Mouse (Mus musculus): Measurements from ENCODE around the gene Zfp422. TPM values are rescaled to one million over a fixed set of nuclear protein-coding genes. Genes with fewer than 3 reads are reported as not detected.

Zfp422 gene
- polyA plus RNA-seq (2016; fragmentation: Nextera tagmentation; extraction: Ambion mirVana): 255 and 278 TPM in 2 replicates

- WGBS: under 1% methylated on average over 56 of the region's 56 CpGs
- peaks cover 33% of the 10 kb centered on the region for H3K4me1 ChIP-seq (replicated peaks)
- peak within 1 kb of the TSS; percentile 100 for H3K27ac ChIP-seq
- H3K9me3 ChIP-seq: no peaks in the 10 kb centered on the region
- DNase-seq (ENCODE audit: low spot score): peak; percentile 88
- no peaks in the 10 kb centered on the region for H3K27me3 ChIP-seq (ENCODE audit: insufficient read depth, poor library complexity, severe bottlenecking)
- peak within 1 kb of the TSS; percentile 91 for H3K4me3 ChIP-seq
- H3K36me3 ChIP-seq: peaks cover 36% of the 10 kb centered on the region
These were observed at the start of gene Zfp422 for GRCm38 (mm10) chr6:116628539-116629171. Gene Zfp422, minus strand, starts transcription at chr6:116628999.

DNA sequence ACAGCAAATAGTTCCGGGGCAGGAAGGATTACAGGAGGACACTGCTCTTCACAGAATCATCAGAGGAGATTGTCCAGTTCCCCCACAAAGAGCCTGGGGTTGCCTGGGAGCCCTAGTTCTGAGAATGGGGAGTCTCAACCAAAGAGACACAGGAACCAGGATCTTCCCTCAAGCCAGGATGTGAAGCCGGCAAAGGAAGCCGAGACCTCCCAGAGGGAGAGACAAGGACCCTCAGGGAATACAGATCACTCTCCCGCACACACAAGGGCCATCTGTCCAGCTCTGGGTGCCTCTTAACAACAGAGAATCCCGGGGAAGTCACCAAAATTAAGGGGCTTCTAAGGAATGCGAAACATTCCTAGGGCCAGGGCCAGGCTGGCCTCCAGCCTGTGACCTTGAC is 48.5 kb upstream of the Zfp422 start:
- 53% methylated on average over 6 of the region's 6 CpGs for WGBS

DNA sequence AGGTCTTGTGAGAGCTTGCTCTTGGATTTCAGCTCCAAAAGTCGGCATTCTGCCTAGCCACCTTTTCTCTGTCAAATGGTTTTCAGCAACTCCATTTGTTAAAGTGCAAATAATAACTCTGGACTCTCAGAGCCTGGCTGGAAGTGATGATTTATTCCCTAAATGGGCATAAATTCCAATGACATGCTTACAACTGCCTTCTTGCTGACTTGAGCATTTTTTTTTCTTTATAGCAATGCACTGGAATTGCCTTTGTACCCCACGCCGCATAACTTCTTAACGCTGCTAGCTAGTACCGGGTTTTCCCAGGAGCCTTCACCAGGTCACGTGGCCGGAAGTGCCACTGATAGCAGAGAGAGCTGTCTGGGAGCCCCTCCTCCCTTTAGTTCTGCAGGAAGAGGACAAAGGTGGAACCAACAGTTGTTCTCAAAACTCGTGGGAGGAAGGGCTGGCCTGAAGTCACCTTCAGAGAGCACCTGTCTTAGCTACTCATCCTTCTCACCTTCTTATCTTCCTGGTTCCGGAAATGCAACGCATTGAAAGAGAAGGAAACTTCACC is 47.6 kb upstream of the Zfp422 start:
- no peak for DNase-seq (ENCODE audit: low spot score)
- H3K4me1 ChIP-seq (replicated peaks): peaks cover 57% of the 10 kb centered on the region
- no peak overlapping the region for H3K4me3 ChIP-seq
- WGBS: 80% methylated on average over 10 of the region's 10 CpGs
- H3K9me3 ChIP-seq: no peaks in the 10 kb centered on the region
- H3K36me3 ChIP-seq: no peaks in the 10 kb centered on the region
- H3K27ac ChIP-seq: peak overlapping the region; percentile 19; the same call in 1 of the 2 replicates
- peaks cover 30% of the 10 kb centered on the region for H3K27me3 ChIP-seq (ENCODE audit: insufficient read depth, poor library complexity, severe bottlenecking)

More for the DNA sequence above, 48.5 kb upstream of the Zfp422 start:
- no peaks in the 10 kb centered on the region for H3K9me3 ChIP-seq
- H3K4me3 ChIP-seq: no peak overlapping the region
- peaks cover 48% of the 10 kb centered on the region for H3K4me1 ChIP-seq (replicated peaks)
- H3K27me3 ChIP-seq (ENCODE audit: insufficient read depth, poor library complexity, severe bottlenecking): peaks cover 21% of the 10 kb centered on the region
- H3K36me3 ChIP-seq: no peaks in the 10 kb centered on the region
- peak overlapping the region; percentile 19 for H3K27ac ChIP-seq
- DNase-seq (ENCODE audit: low spot score): no peak

- DNase-seq (ENCODE audit: low spot score): no peak
- WGBS: 25% methylated on average over 16 of the region's 16 CpGs
- H3K9me3 ChIP-seq: no peaks in the 10 kb centered on the region
- H3K4me3 ChIP-seq: peak overlapping the region; percentile 69
- peak overlapping the region; percentile 89 for H3K27ac ChIP-seq
- peaks cover 77% of the 10 kb centered on the region for H3K4me1 ChIP-seq (replicated peaks)
- H3K27me3 ChIP-seq (ENCODE audit: insufficient read depth, poor library complexity, severe bottlenecking): peaks cover 34% of the 10 kb centered on the region
- no peaks in the 10 kb centered on the region for H3K36me3 ChIP-seq
These were observed 45.6 kb upstream of the Zfp422 start for GRCm38 (mm10) chr6:116674283-116674886.

- Histone ChIP-seq H3K27me3 (ENCODE audit: insufficient read depth, poor library complexity, severe bottlenecking) (peaks cover 34% of the 10 kb centered on the region), H3K4me1 (replicated peaks) (peaks cover 84% of the 10 kb centered on the region), H3K36me3 (no peaks in the 10 kb centered on the region), H3K27ac (peak within 1 kb of the TSS; percentile 89), H3K9me3 (no peaks in the 10 kb centered on the region), H3K4me3 (peak within 1 kb of the TSS; percentile 69)
- peak; percentile 96 for DNase-seq (ENCODE audit: low spot score)
- WGBS: under 1% methylated on average over 44 of the region's 44 CpGs
These were observed 44.9 kb upstream of the Zfp422 start, which contains the start of gene Rassf4 for GRCm38 (mm10) chr6:116673471-116674282. Gene Rassf4, minus strand, starts transcription at chr6:116673952.

GRCm38 (mm10) chr6:116672349-116672748 is 43.5 kb upstream of the Zfp422 start:
- Histone ChIP-seq H3K36me3 (no peaks in the 10 kb centered on the region), H3K4me1 (replicated peaks) (peaks cover 88% of the 10 kb centered on the region), H3K27me3 (ENCODE audit: insufficient read depth, poor library complexity, severe bottlenecking) (peaks cover 34% of the 10 kb centered on the region), H3K9me3 (no peaks in the 10 kb centered on the region), H3K4me3 (peak overlapping the region; percentile 69), H3K27ac (peak overlapping the region; percentile 89)
- WGBS: 55% methylated on average over 5 of the region's 5 CpGs
- no peak for DNase-seq (ENCODE audit: low spot score)

GRCm38 (mm10) chr6:116671768-116672167 is 43.0 kb upstream of the Zfp422 start:
- Histone ChIP-seq H3K27me3 (ENCODE audit: insufficient read depth, poor library complexity, severe bottlenecking) (peaks cover 34% of the 10 kb centered on the region), H3K4me1 (replicated peaks) (peaks cover 89% of the 10 kb centered on the region), H3K27ac (peak overlapping the region; percentile 89), H3K36me3 (no peaks in the 10 kb centered on the region), H3K4me3 (peak overlapping the region; percentile 69), H3K9me3 (no peaks in the 10 kb centered on the region)
- WGBS: 67% methylated on average over 4 of the region's 4 CpGs
- DNase-seq (ENCODE audit: low spot score): no peak

DNA sequence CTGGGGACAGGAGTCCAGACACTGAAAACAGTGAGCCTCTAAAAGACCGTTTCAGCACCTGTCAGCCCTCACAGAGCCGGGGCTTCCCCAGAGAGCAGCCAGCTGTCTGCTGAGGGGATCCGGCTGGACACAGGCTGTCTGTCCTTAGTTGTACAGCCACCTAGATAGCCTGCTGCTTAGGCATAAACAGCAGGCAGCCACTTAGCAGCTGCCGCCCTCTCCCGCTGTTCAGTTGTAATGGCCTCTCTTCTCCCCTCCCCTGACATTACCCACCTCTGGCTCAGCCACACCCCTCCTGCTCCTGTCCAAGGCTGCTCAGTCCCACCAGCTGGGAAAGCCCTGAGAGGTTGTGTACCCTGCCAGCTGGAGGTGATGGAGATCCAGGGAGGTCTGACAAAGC is 42.2 kb upstream of the Zfp422 start:
- Histone ChIP-seq H3K4me1 (replicated peaks) (peaks cover 92% of the 10 kb centered on the region), H3K27me3 (ENCODE audit: insufficient read depth, poor library complexity, severe bottlenecking) (peaks cover 34% of the 10 kb centered on the region), H3K9me3 (no peaks in the 10 kb centered on the region), H3K27ac (peak overlapping the region; percentile 89), H3K4me3 (peak overlapping the region; percentile 69), H3K36me3 (no peaks in the 10 kb centered on the region)
- 6% methylated on average over 5 of the region's 5 CpGs for WGBS
- DNase-seq (ENCODE audit: low spot score): peak; percentile 71

DNA sequence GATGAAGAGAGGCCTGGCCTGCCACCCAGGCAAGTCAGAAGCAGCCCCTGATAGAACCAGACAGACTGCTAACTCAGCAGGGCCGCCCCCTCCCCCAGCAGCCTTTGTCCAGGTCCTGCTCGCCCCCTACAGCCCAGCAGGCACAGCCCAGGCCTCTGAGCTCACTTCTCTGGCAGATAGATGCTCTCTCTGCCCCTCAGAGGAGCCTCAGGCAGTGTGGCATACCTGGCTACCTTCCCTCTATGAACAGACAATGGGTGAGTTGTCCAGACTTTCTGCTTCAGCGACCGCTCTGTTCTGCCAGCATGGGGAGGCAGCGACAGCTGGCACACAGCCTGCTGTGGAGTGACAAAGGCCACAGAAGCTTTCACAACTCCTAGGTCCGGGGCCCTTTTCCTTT is 41.3 kb upstream of the Zfp422 start:
- Histone ChIP-seq H3K4me1 (replicated peaks) (peaks cover 99% of the 10 kb centered on the region), H3K36me3 (no peaks in the 10 kb centered on the region), H3K27ac (peak overlapping the region; percentile 89), H3K9me3 (no peaks in the 10 kb centered on the region), H3K27me3 (ENCODE audit: insufficient read depth, poor library complexity, severe bottlenecking) (peaks cover 26% of the 10 kb centered on the region), H3K4me3 (peak overlapping the region; percentile 69)
- 15% methylated on average over 6 of the region's 6 CpGs for WGBS
- DNase-seq (ENCODE audit: low spot score): peak; percentile 63

- peaks cover 99% of the 10 kb centered on the region for H3K4me1 ChIP-seq (replicated peaks)
- no peaks in the 10 kb centered on the region for H3K36me3 ChIP-seq
- WGBS: 40% methylated on average over 11 of the region's 11 CpGs
- no peak overlapping the region for H3K4me3 ChIP-seq
- H3K9me3 ChIP-seq: no peaks in the 10 kb centered on the region
- DNase-seq (ENCODE audit: low spot score): no peak
- peak overlapping the region; percentile 89 for H3K27ac ChIP-seq
- H3K27me3 ChIP-seq (ENCODE audit: insufficient read depth, poor library complexity, severe bottlenecking): peaks cover 22% of the 10 kb centered on the region
These were observed 40.1 kb upstream of the Zfp422 start for GRCm38 (mm10) chr6:116668682-116669470.

DNA sequence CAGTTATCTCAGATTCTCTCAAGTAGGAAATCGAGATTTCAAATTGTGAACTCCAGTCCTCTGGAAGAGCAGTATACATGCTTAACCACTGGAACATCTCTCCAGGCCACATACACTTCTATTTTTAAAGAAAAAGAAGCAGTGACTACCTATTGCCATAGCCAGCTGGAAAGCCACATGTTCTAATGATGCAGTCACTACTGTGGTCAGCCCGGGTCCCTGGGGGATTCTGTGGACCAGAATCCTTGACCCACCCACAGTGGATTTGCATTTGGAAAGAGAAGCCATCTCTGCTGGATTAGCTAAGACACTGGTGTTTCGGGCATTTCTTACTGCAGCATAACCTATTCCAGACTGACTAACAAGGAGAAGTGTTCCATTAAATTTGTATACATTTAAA is 38.6 kb upstream of the Zfp422 start:
- Histone ChIP-seq H3K9me3 (no peaks in the 10 kb centered on the region), H3K36me3 (no peaks in the 10 kb centered on the region), H3K27me3 (ENCODE audit: insufficient read depth, poor library complexity, severe bottlenecking) (peaks cover 13% of the 10 kb centered on the region), H3K4me3 (peak overlapping the region; percentile 11; the same call in 1 of the 2 replicates), H3K4me1 (replicated peaks) (peaks cover 87% of the 10 kb centered on the region), H3K27ac (peak overlapping the region; percentile 89)
- DNase-seq (ENCODE audit: low spot score): no peak
- 65% methylated on average over 3 of the region's 3 CpGs for WGBS

DNA sequence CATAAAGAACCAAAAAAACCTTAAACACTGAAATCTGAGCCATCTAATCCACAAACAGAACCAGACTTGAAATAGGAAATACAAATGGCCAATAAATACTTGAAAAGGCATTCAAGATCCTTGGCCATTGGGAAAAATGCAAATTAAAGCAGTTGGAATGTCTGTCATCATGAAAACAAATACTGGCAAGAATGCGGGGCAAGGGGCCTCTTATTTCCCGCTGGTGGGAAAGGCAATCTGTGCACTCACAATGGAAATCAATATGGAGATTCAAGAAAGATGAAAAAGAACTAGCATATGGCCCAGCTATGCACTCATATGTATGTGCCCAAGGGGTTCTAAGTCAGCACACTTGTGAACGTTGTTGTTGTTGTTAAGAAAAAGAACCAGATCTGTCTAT is 38.1 kb upstream of the Zfp422 start:
- peak overlapping the region; percentile 89 for H3K27ac ChIP-seq
- 25% methylated on average over 3 of the region's 3 CpGs for WGBS
- H3K4me1 ChIP-seq (replicated peaks): peaks cover 82% of the 10 kb centered on the region

More for the DNA sequence above, 38.1 kb upstream of the Zfp422 start:
- peaks cover 8% of the 10 kb centered on the region for H3K27me3 ChIP-seq (ENCODE audit: insufficient read depth, poor library complexity, severe bottlenecking)
- H3K4me3 ChIP-seq: peak overlapping the region; percentile 11; the same call in 1 of the 2 replicates
- H3K36me3 ChIP-seq: no peaks in the 10 kb centered on the region
- DNase-seq (ENCODE audit: low spot score): no peak
- no peaks in the 10 kb centered on the region for H3K9me3 ChIP-seq

Measured in hindbrain, embryonic 10.5 days (tissue).